Mouse (Mus musculus) retina, embryonic 14.5 days (tissue): ENCODE measurements around the gene Actl7a.

Source experiments
- DNase-seq: peaks from one replicate; pipeline ENCODE4 v3.0.0-alpha.2; 2015; ENCODE audit warnings: low spot score

Actl7a gene

DNA sequence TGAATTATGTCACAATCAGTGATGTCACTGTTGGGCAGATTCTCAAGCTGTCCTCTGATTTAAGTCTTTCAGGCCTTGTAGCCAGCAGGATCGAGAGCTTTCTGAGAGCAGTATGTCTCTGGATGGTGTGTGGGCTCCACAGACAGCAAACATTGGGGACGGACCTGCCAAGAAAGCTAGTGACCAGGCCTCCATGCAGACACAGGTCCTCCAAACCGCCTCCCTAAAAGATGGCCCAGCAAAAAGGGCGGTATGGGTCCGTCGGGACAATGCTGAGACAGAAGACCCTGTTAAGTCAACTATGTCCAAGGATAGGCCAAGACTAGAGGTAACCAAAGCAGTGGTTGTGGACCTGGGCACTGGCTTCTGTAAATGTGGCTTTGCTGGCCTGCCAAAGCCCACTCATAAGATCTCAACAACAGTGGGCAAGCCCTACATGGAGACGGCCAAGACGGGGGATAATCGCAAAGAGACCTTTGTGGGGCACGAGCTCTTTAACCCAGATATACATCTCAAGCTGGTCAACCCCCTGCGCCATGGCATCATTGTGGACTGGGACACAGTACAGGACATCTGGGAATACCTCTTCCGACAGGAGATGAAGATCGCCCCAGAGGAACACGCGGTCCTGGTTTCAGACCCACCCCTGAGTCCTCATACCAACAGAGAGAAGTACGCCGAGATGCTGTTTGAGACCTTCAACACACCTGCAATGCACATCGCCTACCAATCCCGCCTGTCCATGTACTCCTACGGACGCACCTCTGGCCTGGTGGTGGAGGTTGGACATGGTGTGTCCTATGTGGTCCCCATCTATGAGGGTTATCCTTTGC is at the start of gene Actl7a:
Gene Actl7a (plus strand): TSS at position 51 of the 833 bp plus-strand sequence.
- no peak for DNase-seq

DNA sequence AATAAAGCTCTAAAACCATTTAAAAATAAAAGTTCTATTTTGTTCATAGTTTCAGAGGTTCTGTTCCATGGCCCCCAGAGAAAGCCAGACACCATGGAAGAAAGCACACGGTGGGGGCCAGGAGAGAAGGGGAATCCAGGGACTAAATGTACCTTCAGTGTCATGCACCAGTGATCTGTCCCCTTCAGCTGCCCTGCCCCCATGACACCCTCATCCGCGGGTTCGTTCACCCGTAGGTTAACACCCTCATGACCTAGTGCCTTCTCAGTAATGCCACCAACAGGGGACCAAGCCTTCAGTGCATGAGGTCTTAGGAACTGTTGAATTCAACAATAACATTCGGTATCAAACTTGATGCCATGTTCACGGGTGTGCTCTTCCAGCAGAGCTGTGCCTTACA is 46.8 kb upstream of the Actl7a start:
- DNase-seq, result no peak

DNA sequence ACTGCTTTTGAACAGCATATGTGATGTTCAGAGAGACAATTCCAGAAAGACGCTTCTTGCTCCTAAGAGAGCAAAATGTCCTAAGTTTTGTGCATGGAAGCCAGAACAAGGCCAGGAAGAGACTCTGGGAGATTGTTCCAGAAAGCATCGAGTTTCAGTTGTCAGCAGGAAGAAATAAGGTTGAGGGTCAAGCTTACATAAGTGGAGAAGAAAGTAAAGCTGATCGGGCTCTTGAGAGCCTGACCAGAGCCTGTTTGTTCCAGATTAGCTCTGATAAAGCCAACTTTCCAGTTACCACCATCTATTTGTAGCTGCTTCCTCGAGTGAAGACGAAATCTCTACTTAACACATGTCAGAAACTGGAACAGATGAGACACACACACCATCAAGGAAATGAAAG is 44.5 kb upstream of the Actl7a start:
- no peak for DNase-seq

DNA sequence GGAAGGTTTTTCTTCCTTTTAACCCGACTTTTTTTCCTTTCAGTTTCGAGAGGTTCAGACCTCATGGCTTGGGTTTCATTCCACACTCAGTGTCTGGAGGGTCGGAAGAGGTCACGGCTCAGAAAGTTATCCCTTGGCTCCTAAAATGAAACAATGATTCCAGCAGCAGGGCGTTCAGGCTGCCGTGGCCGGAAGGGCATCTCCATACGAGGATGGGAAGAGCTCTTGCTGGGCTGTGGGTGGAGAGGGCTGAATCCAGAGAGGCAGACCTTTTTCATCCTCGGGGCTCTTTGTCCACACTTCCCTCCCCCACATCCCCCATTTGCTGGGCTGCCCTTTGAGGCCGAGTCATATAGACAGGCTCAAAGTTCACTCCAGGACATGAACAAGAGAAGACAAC is 41.0 kb upstream of the Actl7a start:
- DNase-seq, result peak; percentile 24

DNA sequence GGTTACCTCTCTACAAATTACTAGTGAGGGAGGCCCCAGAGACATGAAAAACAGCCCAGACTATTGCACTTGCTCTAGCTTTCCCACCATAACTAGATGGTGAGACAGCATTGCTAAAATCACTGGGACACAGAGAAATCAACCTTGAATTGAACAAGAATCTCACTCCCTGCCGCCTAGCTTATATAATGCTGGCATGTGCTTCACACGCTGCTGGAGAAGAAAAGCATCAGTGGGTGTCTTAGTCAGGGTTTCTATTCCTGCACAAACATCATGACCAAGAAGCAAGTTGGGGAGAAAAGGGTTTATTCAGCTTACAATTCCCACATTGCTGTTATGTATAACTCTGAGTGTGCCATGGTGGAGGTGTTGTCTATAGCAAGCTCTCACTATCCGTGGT is 30.1 kb upstream of the Actl7a start:
- DNase-seq, result no peak

DNA sequence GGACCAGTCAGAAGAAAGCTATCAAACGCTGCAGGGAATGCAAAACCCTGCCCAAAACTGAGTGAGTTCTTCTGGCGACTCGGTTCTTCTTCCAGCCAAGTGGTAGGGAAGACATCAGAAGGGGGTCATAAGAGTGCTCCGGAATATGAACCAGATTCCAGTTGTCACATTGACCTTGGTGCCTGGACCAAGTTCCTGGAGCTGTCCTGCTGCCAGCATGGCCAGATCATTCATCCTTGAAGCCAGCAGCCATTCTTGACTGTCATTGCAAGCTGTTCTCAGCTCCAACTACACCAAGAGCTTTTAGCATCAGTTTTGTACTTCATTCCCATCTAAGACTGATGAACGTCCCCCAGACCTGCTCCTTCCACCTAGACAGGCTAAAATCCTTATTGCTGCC is 26.4 kb upstream of the Actl7a start:
- no peak for DNase-seq

DNA sequence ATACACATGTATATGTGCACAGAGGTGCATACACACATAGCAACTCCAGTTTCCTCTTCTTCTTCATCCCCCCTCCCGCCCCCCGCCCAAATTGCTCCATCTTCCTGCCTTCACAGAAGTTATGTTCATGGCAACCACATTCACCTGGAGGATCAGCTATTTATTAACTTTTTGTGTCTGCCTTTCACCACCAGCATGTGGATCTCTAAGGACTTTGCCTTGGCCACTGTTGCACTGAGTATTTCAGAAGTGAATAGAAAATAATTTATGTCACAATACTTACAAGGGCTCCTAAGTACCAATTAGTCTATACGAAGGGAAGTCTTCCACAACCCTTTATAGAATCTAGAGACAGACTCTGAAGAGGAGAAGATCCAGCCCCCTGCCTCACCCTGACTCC is 25.3 kb upstream of the Actl7a start:
- DNase-seq, result no peak

DNA sequence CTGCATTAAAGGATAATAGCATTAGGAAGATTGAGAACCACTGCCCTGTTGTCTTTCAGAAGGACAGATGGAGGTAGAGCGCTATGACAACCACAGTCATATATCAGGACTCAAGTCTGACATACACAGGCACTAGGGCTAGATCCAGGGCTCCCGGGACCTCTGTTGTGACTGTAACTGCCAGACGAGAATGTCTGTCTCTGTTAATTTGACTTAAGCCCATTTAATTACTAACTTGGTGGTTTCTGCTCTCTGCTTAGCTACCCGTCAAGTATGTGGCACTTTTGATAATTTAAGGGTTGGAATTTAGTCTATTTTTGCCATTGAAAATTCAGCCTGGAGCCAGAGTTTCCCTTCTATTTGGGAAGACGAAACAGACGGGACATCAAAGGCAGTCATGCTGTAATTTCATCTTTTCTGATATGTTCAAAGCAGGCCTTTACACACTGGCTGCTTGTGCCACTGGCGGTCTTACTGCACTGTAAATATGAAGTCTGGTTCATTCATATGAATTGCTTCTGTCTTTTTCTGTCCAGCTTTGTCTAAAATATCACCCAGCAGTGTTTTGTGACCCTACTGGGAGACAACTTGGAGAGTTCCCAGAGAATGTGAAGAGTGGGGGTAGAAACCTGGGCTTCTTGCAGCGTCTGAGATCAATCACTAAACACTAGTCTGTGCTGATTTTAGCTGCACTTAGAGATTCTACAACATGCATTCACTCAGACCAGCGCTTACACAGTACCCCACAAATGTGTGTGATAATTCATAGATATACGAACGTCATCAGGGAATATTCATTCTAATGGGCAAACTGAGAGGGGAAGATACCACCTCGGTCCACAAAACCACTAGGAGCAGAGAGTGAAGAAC is 24.4 kb upstream of the Actl7a start:
- DNase-seq, result no peak

DNA sequence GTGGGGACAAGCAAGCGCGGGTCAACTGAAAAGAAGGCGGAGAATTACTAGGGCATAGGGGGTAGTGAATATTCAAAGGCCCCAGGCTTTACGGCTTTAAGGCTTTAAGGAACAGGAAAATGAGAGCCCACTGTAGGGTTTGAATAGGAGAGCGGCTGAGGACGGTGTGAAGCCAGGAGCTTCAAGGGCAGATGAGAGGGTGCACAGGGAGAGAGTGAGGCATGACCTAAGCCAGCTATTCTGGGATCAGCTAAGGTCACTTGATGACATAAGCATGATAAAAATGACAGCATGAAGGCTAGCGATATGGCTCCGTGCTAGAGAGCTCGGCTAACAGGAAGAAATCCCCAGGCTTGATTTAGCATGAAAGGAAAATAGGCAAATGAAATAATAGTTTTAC is 23.8 kb upstream of the Actl7a start:
- DNase-seq, result no peak

DNA sequence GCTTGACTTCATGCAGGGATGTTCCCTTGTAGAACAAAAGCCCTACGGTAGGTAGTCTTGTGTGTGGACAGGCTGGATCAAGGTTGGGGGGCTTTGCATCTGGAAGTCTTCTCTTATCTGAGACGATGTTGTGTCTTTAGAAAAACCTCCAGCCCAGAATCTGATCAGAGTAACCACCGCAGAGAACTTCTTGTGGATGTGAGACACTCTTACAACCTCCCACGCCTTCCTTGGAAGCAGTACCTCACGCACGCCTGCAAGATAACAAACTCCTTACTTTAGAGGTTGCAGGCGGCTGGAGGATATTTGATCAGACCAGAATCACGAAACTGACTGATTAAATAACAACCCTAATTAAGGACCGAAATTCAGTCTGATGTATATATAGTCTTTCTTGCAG is 22.8 kb upstream of the Actl7a start:
- DNase-seq, result no peak

DNA sequence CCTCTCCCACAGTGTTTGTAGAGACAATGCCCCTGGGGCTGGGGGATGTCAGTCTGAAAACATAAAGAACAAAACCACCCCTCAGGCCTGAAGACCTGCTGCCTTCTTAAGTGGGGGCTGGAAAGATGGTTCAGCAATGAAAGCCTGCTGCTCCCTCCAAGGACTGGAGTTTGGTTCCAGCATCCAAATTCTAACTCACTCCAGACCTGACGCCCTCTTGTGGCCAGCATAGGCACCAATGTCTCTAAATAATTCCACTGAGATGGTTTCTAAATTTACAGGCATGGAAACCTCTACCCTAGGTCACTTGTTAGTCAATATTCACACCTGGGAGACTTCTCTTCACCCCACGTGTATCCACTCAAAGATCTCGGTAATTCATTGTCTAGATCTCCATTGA is 21.7 kb upstream of the Actl7a start:
- DNase-seq, result peak; percentile 63

DNA sequence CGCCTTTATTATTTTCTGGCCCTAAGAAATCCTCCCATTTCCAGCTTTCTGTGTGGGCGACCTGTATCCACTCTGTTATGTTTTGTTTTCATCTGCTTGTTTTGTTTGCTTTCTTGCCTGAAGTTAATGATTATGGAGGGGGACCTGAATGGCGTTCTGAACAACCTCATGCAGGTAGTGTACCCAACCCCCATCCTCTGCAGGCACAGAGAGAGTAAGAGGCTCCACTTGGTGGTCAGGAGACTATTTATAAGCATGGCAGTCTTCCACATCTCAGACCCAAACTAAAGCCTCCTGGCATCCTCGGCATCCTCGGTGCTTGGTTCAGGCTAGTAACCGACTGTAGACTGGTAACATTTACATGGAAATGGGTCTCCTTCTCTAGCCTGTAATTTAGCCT is 20.9 kb upstream of the Actl7a start:
- DNase-seq, result no peak

DNA sequence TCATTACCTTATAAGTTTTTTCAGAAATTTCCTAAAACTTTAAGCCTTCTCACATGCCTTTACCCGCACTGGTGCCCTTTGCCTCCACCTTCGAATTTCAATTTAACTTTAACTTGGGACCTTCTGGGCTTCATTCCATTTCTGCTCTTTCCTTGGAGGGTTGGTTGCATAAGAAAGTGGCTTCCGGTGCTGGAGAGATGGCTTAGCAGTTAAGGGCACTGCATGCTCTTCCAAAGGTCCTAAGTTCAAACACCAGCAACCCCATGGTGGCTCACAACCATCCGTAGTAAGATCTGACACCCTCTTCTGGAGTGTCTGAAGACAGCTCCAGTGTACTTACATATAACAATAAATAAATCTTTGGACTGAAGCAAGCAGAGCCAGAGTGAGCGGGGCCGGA is 20.0 kb upstream of the Actl7a start:
- DNase-seq, result no peak

DNA sequence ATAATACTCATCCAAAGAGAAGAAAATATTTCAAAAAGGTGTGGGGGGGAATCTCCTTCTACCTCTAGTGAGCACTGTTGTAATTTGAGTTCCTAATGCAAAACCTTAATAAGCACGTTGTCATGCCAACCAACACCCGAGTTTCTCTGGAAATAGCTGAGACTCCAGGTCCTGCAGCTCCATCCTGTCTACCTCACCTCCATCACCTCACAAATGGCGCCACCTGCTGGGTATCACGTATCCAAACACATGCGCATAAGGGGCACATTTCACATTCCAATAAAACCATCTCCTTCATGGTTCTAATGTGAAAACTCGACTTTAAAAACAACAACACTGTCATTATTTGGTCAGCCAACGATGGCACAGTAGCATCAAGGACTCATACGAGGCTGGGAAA is 17.4 kb upstream of the Actl7a start:
- peak; percentile 26 for DNase-seq

DNA sequence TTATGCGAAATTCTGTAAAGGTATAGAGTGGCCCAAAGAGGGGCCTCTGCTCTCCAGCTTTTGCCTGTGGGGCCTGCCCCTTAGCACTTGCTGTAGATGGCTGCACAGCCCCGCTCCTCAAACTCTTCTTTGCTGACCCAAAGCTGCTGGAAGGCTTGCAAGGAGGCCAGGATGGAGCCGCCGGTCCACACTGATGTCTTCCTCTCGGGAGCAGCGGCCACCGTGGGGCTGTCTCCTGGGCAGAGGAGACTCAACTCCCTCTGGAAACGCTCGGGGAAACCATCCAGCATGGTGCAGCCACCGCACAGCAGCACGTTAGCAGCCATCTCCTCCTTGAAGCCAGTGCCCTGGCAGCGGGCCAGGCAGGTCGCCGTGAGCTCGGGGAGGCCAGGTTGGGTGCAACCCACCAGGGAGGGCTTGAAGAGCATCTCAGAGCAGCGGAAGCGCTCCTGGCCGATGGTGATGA is 3.2 kb upstream of the Actl7a start, which contains the start of gene Gm26657:
Gene Gm26657 (plus strand): TSS at position 51 of the 466 bp plus-strand sequence.
- DNase-seq, result no peak

DNA sequence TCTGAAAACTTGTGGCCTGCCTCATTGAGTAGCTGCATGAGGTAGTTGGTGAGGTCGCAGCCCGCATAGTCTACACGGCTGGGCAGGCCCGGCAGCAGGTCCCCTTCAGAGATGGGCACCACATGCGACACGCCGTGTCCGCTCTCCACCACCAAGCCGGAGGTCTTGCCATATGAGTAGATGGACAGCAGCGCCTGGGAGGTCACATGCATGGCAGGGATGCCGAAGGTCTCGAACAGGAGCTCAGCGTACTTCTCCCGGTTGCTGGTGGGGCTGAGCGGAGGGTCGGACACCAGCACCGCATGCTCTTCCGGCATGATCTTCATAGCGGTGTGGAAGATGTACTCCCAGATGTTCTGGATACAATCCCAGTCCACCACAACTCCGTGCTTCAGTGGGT is 2.6 kb upstream of the Actl7a start:
- no peak for DNase-seq

DNA sequence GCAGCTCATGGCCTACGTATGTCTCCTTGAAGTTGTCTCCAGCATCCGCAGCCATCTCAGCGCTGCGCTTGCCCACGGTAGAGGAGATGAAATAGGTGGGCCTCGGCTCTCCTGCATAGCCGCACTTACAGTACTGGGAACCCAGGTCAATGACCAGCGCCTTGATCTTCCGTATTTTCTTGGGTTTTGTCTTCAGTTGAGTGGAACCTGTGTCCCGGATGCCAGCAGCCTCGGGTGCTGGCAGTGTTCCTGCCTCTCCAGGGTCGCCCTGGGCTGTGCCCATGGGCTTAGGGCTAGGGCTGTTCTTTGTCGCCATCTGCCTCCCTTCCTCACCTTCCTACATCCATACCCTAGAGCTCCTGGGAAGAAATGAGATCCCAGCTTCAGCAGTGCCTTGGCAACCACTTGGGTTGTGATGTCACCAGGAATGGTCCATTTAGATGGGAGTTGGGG is 2.1 kb upstream of the Actl7a start, which contains the start of gene Actl7b:
Gene Actl7b (minus strand): TSS at position 403 of the 453 bp plus-strand sequence.
- no peak for DNase-seq

DNA sequence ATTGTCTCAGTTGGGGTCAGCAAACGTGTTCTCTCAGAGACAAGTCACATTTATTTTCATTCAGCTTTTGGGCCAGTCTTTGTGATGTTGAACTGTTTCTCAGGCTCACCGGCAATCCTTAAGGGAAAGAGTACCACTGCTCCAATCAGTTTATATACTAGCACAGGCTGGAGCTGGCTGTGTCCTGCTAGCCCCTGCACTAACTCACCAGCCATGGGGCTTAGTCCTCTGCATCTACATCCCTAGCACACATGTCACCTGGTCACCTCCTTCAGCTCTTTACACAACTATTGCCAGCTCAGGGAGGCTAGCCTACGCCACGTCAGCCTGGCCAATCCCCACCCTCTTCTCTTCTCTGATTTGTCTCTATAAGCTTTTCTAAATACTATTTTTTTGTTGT is 515 bp upstream of the Actl7a start:
- DNase-seq, result no peak

DNA sequence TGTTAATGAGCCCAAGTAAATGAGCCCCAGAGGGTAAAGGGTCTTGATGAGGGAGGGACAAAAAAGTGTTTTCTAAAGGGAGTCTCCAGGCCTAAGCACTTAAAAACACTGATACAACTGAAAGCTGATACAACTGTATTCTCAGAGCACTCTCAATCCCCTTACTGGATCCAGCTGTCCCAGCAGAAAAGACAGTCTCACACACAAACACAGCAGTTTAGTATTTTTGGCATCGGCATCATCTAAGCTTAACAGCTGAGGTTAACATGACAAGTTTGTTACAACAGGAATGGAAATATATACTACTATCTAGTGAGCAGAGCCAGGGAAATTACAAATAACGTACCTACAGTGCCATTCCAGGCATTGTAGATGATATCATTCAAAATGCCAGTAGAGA is 3.1 kb downstream of the Actl7a start:
- no peak for DNase-seq

DNA sequence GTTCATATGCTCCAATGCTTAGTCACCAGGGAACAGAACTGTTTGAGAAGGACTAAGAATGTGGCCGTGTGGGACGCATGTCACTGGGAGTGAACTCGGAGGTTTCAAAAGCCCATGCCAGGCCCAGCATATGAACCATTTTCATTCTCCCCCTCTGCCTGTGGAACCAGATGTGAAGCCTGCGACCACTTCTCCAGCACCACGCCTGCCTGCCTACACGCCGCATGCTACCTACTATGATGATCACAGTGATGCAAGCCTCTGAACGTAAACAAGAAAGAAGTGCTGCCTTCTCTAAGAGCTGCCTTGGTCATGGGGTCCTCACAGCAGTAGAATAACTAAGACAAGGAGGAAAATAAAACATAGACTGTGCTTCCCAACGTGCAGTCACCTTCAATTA is 4.2 kb downstream of the Actl7a start:
- no peak for DNase-seq

DNA sequence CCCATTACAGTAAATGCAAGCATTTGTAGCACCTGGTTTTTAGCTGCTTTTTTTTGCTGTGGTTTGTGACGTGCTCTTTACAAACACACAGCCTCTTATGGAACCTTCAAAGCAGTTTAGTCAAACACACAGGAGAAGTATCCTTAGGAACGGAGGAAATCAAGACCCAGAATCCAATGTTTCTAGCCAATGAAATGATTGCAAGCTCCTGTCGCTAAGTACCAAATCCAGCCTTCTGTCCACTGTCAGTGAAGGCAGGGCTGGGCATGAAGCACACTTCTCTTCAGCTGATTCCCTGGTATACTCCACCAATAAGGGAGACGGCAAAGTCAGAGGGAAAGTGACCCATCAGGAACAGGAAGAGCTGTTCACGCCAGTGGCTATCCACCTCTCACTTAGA is 12.8 kb downstream of the Actl7a start:
- DNase-seq, result no peak

DNA sequence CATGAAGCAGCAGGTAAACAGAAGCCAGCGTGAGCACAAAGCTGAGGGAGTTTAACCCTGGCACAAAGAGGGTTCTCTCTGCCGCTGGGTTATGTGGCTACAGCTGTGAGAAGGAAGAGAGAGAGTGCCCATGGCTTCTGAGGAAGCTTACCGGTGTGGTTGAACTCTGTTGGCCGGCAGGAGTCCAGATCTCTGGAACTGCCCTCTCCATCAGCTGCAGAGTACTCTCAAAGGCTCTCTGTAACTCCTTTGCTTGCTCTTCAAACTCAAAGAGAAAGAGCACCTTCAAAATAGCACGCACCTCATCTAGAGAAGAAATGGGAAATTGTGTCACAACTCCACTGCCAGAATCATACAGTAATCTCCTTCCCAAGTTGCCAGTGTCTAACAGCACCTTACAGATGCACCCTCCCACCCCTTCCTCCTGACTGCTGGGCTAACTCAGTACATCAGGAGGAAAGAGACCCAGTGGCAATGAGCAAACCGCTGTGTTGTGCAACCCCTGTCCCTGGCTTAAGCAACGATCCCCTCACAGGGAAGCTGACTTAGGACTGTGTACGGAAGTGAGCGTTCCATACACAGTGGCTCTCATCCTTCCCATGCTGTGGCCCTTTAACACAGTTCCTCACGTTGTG is 13.9 kb downstream of the Actl7a start:
- no peak for DNase-seq
